Mouse (Mus musculus): ENCODE data around the gene Flt4. TPM values are rescaled to one million over a fixed set of nuclear protein-coding genes. Genes with fewer than 3 reads are reported as not detected.

The Flt4 gene
- 1.1 TPM for polyA plus RNA-seq (2014; fragmentation: Illumina TruSeq; extraction: RNeasy Lipid Tissue Mini Kit (QIAGEN cat#74804); ENCODE audit: low read depth, low replicate concordance)

DNA sequence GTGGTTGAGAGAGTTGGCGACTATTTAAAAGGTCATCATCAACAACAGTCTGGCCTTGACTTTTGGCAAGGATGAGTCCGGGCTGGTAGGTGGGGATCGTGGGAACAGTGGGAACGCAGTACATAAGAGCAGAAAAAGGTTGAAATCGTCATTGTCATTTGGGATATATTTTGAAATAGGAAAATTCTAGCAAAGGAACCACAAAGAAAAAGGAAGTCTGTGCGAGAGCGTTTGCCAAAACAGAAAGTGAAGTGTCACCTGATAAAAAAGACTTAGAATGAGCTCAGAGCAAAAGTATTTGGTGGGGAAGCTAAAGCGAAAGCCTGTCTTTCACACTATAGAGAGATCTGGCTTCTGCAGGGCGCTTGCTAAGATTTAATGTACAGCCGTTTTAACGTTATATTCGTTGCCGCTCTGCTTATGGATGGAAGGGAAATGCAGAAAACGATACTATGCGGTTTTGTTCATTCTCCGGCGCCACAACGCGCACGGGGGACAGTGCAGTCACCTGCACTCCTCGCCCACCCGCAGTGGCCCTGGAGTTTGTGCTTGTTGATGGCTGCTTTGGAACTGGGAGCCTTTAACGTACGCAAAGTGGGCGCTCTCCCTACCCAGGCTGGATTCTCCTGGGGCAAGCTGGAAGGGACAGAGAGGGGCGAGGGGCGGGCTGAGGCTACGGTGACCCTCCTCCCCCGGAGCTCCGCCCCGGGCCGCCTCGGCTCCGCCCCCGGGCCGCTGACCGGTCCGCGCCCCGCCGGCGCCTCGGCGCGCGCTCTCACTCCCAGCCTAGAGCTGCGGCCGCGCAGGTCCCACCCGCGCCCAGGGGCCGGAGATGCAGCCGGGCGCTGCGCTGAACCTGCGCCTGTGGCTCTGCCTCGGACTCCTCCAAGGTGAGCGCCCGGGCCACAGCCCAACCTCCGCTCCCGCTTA lies at the start of gene Flt4:
Flt4 (plus strand) TSS at position 326 of the 930 bp plus-strand sequence.

DNA sequence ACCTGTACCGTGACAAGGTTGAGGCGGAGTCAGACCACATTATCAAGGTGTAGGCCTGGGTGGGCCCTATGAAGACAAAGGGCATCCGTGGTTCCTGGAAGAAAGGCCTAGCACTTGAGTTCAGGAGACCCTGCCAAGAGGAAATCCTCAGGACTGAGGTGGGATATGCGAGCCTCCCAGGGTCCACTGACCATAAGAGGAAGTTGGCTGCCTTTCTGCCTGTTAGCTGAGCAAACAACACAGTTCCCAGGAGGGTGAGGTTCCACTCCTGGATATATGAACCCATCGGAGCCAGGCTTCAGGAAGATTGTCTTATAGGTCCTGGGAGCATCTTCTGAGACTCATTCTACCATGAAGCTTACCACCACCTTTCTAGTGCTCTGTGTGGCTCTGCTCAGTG lies 54.2 kb downstream of the Flt4 start, which contains the start of gene Scgb3a1:
Scgb3a1 (plus strand) TSS at position 301 of the 400 bp plus-strand sequence.

Other genes starting within 250 kb of the Flt4 start
- not detected for gene Olfr1389, start 186.2 kb upstream of the Flt4 start, polyA plus RNA-seq (2014; fragmentation: Illumina TruSeq; extraction: RNeasy Lipid Tissue Mini Kit (QIAGEN cat#74804); ENCODE audit: low read depth, low replicate concordance)
- gene Olfr1388, start 172.6 kb upstream of the Flt4 start, polyA plus RNA-seq (2014; fragmentation: Illumina TruSeq; extraction: RNeasy Lipid Tissue Mini Kit (QIAGEN cat#74804); ENCODE audit: low read depth, low replicate concordance), result not detected
- not detected for gene Olfr1387, start 153.9 kb upstream of the Flt4 start, polyA plus RNA-seq (2014; fragmentation: Illumina TruSeq; extraction: RNeasy Lipid Tissue Mini Kit (QIAGEN cat#74804); ENCODE audit: low read depth, low replicate concordance)
- gene Olfr1386, start 144.2 kb upstream of the Flt4 start, polyA plus RNA-seq (2014; fragmentation: Illumina TruSeq; extraction: RNeasy Lipid Tissue Mini Kit (QIAGEN cat#74804); ENCODE audit: low read depth, low replicate concordance), result not detected
- gene Olfr1385, start 120.2 kb upstream of the Flt4 start, polyA plus RNA-seq (2014; fragmentation: Illumina TruSeq; extraction: RNeasy Lipid Tissue Mini Kit (QIAGEN cat#74804); ENCODE audit: low read depth, low replicate concordance), result not detected
- not detected for gene Olfr1384, start 102.5 kb upstream of the Flt4 start, polyA plus RNA-seq (2014; fragmentation: Illumina TruSeq; extraction: RNeasy Lipid Tissue Mini Kit (QIAGEN cat#74804); ENCODE audit: low read depth, low replicate concordance)
- not detected for gene Olfr1383, start 89.6 kb upstream of the Flt4 start, polyA plus RNA-seq (2014; fragmentation: Illumina TruSeq; extraction: RNeasy Lipid Tissue Mini Kit (QIAGEN cat#74804); ENCODE audit: low read depth, low replicate concordance)
- not detected for gene Olfr1382, start 81.0 kb upstream of the Flt4 start, polyA plus RNA-seq (2014; fragmentation: Illumina TruSeq; extraction: RNeasy Lipid Tissue Mini Kit (QIAGEN cat#74804); ENCODE audit: low read depth, low replicate concordance)
- not detected for gene Olfr1381, start 65.8 kb upstream of the Flt4 start, polyA plus RNA-seq (2014; fragmentation: Illumina TruSeq; extraction: RNeasy Lipid Tissue Mini Kit (QIAGEN cat#74804); ENCODE audit: low read depth, low replicate concordance)
- not detected for gene Olfr1380, start 52.4 kb upstream of the Flt4 start, polyA plus RNA-seq (2014; fragmentation: Illumina TruSeq; extraction: RNeasy Lipid Tissue Mini Kit (QIAGEN cat#74804); ENCODE audit: low read depth, low replicate concordance)
- gene Scgb3a1, start 54.3 kb downstream of the Flt4 start, polyA plus RNA-seq (2014; fragmentation: Illumina TruSeq; extraction: RNeasy Lipid Tissue Mini Kit (QIAGEN cat#74804); ENCODE audit: low read depth, low replicate concordance), result not detected
- gene Cnot6, start 103.5 kb downstream of the Flt4 start, polyA plus RNA-seq (2014; fragmentation: Illumina TruSeq; extraction: RNeasy Lipid Tissue Mini Kit (QIAGEN cat#74804); ENCODE audit: low read depth, low replicate concordance), result 218 TPM
- 1.7 TPM for gene Gfpt2, start 184.9 kb downstream of the Flt4 start, polyA plus RNA-seq (2014; fragmentation: Illumina TruSeq; extraction: RNeasy Lipid Tissue Mini Kit (QIAGEN cat#74804); ENCODE audit: low read depth, low replicate concordance)
- 120 TPM for gene Mapk9, start 237.5 kb downstream of the Flt4 start, polyA plus RNA-seq (2014; fragmentation: Illumina TruSeq; extraction: RNeasy Lipid Tissue Mini Kit (QIAGEN cat#74804); ENCODE audit: low read depth, low replicate concordance)

Data from sigmoid colon, adult 10 weeks (tissue).